Mouse (Mus musculus) liver, postnatal 0 days (tissue): ENCODE data around the gene Slc6a19. TPM values are rescaled to one million over a fixed set of nuclear protein-coding genes. Genes with fewer than 3 reads are reported as not detected.

Source experiments
- ATAC-seq: fragments of 200-750 bp; cut with Nextera tagmentation; 2 replicates; pipeline ENCODE4 v1.8.0; 2017; ENCODE audit warnings: mild to moderate bottlenecking, moderate library complexity
- DNase-seq: peaks from one replicate; pipeline ENCODE4 v3.0.0-alpha.2; 2016
- H3K27ac ChIP-seq: fragments of 300-500 bp; sonication (generic); 2 replicates; pipeline ENCODE4 v1.5.1; 2014; ENCODE audit warnings: antibody characterized with exemption, moderate library complexity, mild to moderate bottlenecking, low read depth
- H3K27me3 ChIP-seq: fragments of 300-500 bp; sonication (generic); 2 replicates; pipeline ENCODE4 v1.6.1; 2014; ENCODE audit warnings: low read length, control low read depth, mixed read lengths; ENCODE audit not compliant: insufficient read depth
- H3K36me3 ChIP-seq: fragments of 300-500 bp; sonication (generic); replicated peaks from 2 replicates; pipeline ENCODE4 v1.6.1; 2014; ENCODE audit warnings: mild to moderate bottlenecking, control low read depth, low read length, moderate library complexity, mixed read lengths; ENCODE audit not compliant: insufficient read depth
- H3K4me1 ChIP-seq: fragments of 300-500 bp; sonication (generic); 2 replicates; pipeline ENCODE4 v1.6.1; 2014; ENCODE audit warnings: antibody characterized with exemption, mild to moderate bottlenecking, control low read depth; ENCODE audit not compliant: insufficient read depth
- H3K4me2 ChIP-seq: fragments of 300-500 bp; sonication (generic); 2 replicates; pipeline ENCODE4 v1.6.1; 2014; ENCODE audit warnings: low read depth, mild to moderate bottlenecking, low read length, moderate library complexity, mixed read lengths
- H3K4me3 ChIP-seq: fragments of 300-500 bp; sonication (generic); 2 replicates; pipeline ENCODE4 v1.5.1; 2014; ENCODE audit warnings: low read depth, low read length
- H3K9ac ChIP-seq: fragments of 300-500 bp; sonication (generic); replicated peaks from 2 replicates; pipeline ENCODE4 v1.6.1; 2014; ENCODE audit warnings: mild to moderate bottlenecking, moderate library complexity
- H3K9me3 ChIP-seq: fragments of 300-500 bp; sonication (generic); 2 replicates; pipeline ENCODE4 v1.6.1; 2016; ENCODE audit warnings: mild to moderate bottlenecking, control low read depth, low read length, mixed read lengths
- CTCF ChIP-seq: sonication (generic); IDR thresholded peaks from 2 replicates; pipeline ENCODE4 v1.5.1; 2016; ENCODE audit warnings: antibody characterized with exemption, low read depth
- EP300 ChIP-seq: IDR thresholded peaks from 2 replicates; pipeline ENCODE4 v1.6.1; 2016; ENCODE audit warnings: antibody characterized with exemption, low read depth, mild to moderate bottlenecking
- WGBS: fragments of 180-500 bp; shearing (Covaris S2); extraction: QIAGEN DNeasy Blood & Tissue Kit; methylation state at CpG from one replicate; pipeline ENCODE4 v1.1.7; 2014; ENCODE audit not compliant: insufficient replicate concordance; 5-methylcytosine and 5-hydroxymethylcytosine counted together
- polyA plus RNA-seq: library from polyadenylated mRNA; unstranded; fragments of >200 nt; fragmentation: Nextera tagmentation; extraction: Ambion mirVana; gene quantifications from 2 replicates; pipeline ENCODE4 v1.2.1, GENCODE M21; 2015

The Slc6a19 gene
- polyA plus RNA-seq, 1 experiment from 2014 or later = 1.4 TPM

GRCm38 (mm10) chr13:73658953-73659352 is 45.7 kb downstream of the Slc6a19 start:
- H3K27me3 ChIP-seq = no peaks in the 10 kb centered on the region
- no peak overlapping the region for H3K4me2 ChIP-seq
- no peaks in the 10 kb centered on the region for H3K4me1 ChIP-seq
- no peaks in the 10 kb centered on the region for H3K9me3 ChIP-seq
- ATAC-seq (no peak), DNase-seq (no peak)
- TF ChIP-seq EP300 (no peak), CTCF (no peak)
- H3K36me3 ChIP-seq = no peaks in the 10 kb centered on the region
- H3K9ac ChIP-seq = no peak overlapping the region
- no peak overlapping the region for H3K27ac ChIP-seq
- H3K4me3 ChIP-seq = no peak overlapping the region
- 55% methylated on average over 2 of the region's 2 CpGs for WGBS

GRCm38 (mm10) chr13:73654976-73655375 is 49.7 kb downstream of the Slc6a19 start:
- no peak for TF ChIP-seq CTCF
- TF ChIP-seq EP300 = no peak
- no peak overlapping the region for H3K4me3 ChIP-seq
- H3K27ac ChIP-seq = no peak overlapping the region
- H3K4me1 ChIP-seq = no peaks in the 10 kb centered on the region
- H3K4me2 ChIP-seq = no peak overlapping the region
- DNase-seq (no peak), ATAC-seq (no peak)
- no peaks in the 10 kb centered on the region for H3K36me3 ChIP-seq
- WGBS = 61% methylated on average over 3 of the region's 3 CpGs
- H3K9ac ChIP-seq = no peak overlapping the region
- H3K27me3 ChIP-seq = no peaks in the 10 kb centered on the region
- H3K9me3 ChIP-seq = no peaks in the 10 kb centered on the region

GRCm38 (mm10) chr13:73653266-73653665 is 51.4 kb downstream of the Slc6a19 start:
- no peak for DNase-seq
- no peak overlapping the region for H3K27ac ChIP-seq
- no peaks in the 10 kb centered on the region for H3K9me3 ChIP-seq
- H3K36me3 ChIP-seq = no peaks in the 10 kb centered on the region
- no peaks in the 10 kb centered on the region for H3K27me3 ChIP-seq
- no peak overlapping the region for H3K9ac ChIP-seq
- no peak overlapping the region for H3K4me3 ChIP-seq
- no peaks in the 10 kb centered on the region for H3K4me1 ChIP-seq
- no peak overlapping the region for H3K4me2 ChIP-seq
- peak; percentile 63 for ATAC-seq
- WGBS = 65% methylated on average over 3 of the region's 3 CpGs
- TF ChIP-seq CTCF = no peak
- no peak for TF ChIP-seq EP300

GRCm38 (mm10) chr13:73646397-73647087 is 58.1 kb downstream of the Slc6a19 start:
- TF ChIP-seq CTCF = peak; percentile 91
- no peak for TF ChIP-seq EP300
- H3K9ac ChIP-seq = no peak overlapping the region
- H3K4me2 ChIP-seq = no peak overlapping the region
- no peaks in the 10 kb centered on the region for H3K27me3 ChIP-seq
- 35% methylated on average over 6 of the region's 6 CpGs for WGBS
- no peak overlapping the region for H3K27ac ChIP-seq
- no peaks in the 10 kb centered on the region for H3K36me3 ChIP-seq
- peak; percentile 71 for DNase-seq
- ATAC-seq = peak; percentile 81
- no peak overlapping the region for H3K4me3 ChIP-seq
- H3K9me3 ChIP-seq = no peaks in the 10 kb centered on the region
- no peaks in the 10 kb centered on the region for H3K4me1 ChIP-seq

GRCm38 (mm10) chr13:73641296-73641695 is 63.4 kb downstream of the Slc6a19 start:
- Histone ChIP-seq H3K9ac (no peak overlapping the region), H3K4me2 (no peak overlapping the region), H3K27ac (no peak overlapping the region), H3K27me3 (no peaks in the 10 kb centered on the region), H3K36me3 (no peaks in the 10 kb centered on the region), H3K9me3 (no peaks in the 10 kb centered on the region), H3K4me3 (no peak overlapping the region), H3K4me1 (no peaks in the 10 kb centered on the region)
- WGBS = 67% methylated on average over 4 of the region's 4 CpGs
- ATAC-seq = no peak
- no peak for DNase-seq
- TF ChIP-seq CTCF (no peak), EP300 (no peak)

- H3K36me3 ChIP-seq = no peaks in the 10 kb centered on the region
- no peaks in the 10 kb centered on the region for H3K27me3 ChIP-seq
- H3K4me2 ChIP-seq = no peak overlapping the region
- no peaks in the 10 kb centered on the region for H3K9me3 ChIP-seq
- ATAC-seq (no peak), DNase-seq (no peak)
- no peak overlapping the region for H3K27ac ChIP-seq
- TF ChIP-seq CTCF (no peak), EP300 (no peak)
- H3K4me1 ChIP-seq = no peaks in the 10 kb centered on the region
- no peak overlapping the region for H3K9ac ChIP-seq
- H3K4me3 ChIP-seq = no peak overlapping the region
- 69% methylated on average over 5 of the region's 6 CpGs for WGBS
These were observed 66.8 kb downstream of the Slc6a19 start for GRCm38 (mm10) chr13:73637826-73638225.
